In the genomic region with DNA sequence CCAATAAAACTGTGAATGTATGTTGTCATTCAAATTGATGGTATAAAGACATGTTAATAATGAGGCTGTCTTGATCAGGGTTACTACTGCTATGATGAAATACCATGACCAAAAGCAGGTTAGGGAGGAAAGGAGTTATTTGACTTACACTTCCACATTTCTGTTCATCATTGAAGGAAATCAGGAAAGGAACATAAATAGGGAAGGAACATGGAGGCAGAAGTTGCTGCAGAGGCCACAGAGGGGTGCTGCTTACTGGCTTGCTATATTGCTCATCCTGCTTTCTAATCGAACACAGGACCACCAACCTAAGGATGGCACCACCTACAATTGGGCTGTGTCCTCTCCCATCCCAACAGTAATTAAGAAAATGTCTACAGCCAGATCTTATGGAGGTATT, we compare ENCODE assay signal across 16 mouse cellular contexts.
"Had no signal": no experiment of that assay in that cellular context is flagged by ENCODE, and none has a peak within 500 bp of the region (broad histone marks: within the 10 kb centered on the region; RNA-seq: fewer than 3 reads in every experiment).

No protein-coding gene starts in this region.

- H3K27ac ChIP-seq: neural tube, embryonic 13.5 days; neural tube, embryonic 15.5 days; stomach, embryonic 15.5 days; stomach, postnatal 0 days had no signal

- H3K36me3 ChIP-seq: neural tube, embryonic 13.5 days; neural tube, embryonic 15.5 days; stomach, embryonic 15.5 days had no signal

- H3K27me3 ChIP-seq: neural tube, embryonic 13.5 days; neural tube, embryonic 15.5 days; stomach, embryonic 15.5 days had no signal

- DNase-seq: retina, postnatal 1 day; right cerebral cortex, adult 18-20 months; right cerebral cortex, postnatal 14 days; right cerebral cortex, postnatal 25 days; right cerebral cortex, postnatal 4 days; spleen, adult 18-20 months; thymus, adult 18-20 months; thymus, adult 2 months; thymus, postnatal 14 days; thymus, postnatal 25 days; thymus, postnatal 36 days; thymus, postnatal 4 days had no signal

- H3K4me2 ChIP-seq: neural tube, embryonic 13.5 days; neural tube, embryonic 15.5 days; stomach, embryonic 15.5 days had no signal

- H3K4me1 ChIP-seq: neural tube, embryonic 13.5 days; neural tube, embryonic 15.5 days; stomach, embryonic 15.5 days had no signal

- H3K4me3 ChIP-seq: neural tube, embryonic 13.5 days; neural tube, embryonic 15.5 days; stomach, embryonic 15.5 days had no signal

- H3K9ac ChIP-seq: neural tube, embryonic 13.5 days; neural tube, embryonic 15.5 days; stomach, embryonic 15.5 days had no signal

- H3K9me3 ChIP-seq: neural tube, embryonic 13.5 days; neural tube, embryonic 15.5 days; stomach, embryonic 15.5 days had no signal
